Comparison of ENCODE assay signal across 14 mouse cellular contexts in genomic region chr9:70331727-70332335, GRCm38 (mm10).
DNase-seq lines count a peak whose midpoint lies in the region; ATAC-seq lines count a peak whose summit lies in the region.
"Had no signal": no experiment of that assay in that cellular context is flagged by ENCODE, and none has a peak within 500 bp of the region (broad histone marks: within the 10 kb centered on the region; RNA-seq: fewer than 3 reads in every experiment).

No protein-coding gene starts in this region.

- H3K9ac ChIP-seq in intestine, embryonic 14.5 days (ENCODE audit: low read length) = no peak overlapping the region
- H3K9ac ChIP-seq in midbrain, embryonic 13.5 days (replicated peaks) = no peak overlapping the region
- H3K9ac ChIP-seq in neural tube, embryonic 15.5 days (replicated peaks) = no peak overlapping the region
- H3K9ac ChIP-seq: forebrain, embryonic 13.5 days had no signal

- 0 out of 2 replicates have a peak, but pooled peaks cover 11% of the 10 kb centered on the region for H3K4me1 ChIP-seq in intestine, embryonic 14.5 days (replicated peaks; ENCODE audit: control insufficient read depth, insufficient read depth, low read length)
- no peaks in the 10 kb centered on the region for H3K4me1 ChIP-seq in midbrain, embryonic 13.5 days (replicated peaks)
- H3K4me1 ChIP-seq in neural tube, embryonic 15.5 days = peaks cover 4% of the 10 kb centered on the region; the same call in 1 of the 2 replicates
- H3K4me1 ChIP-seq: forebrain, embryonic 13.5 days; hindbrain, embryonic 10.5 days had no signal

- ATAC-seq in intestine, embryonic 14.5 days (replicated peaks; ENCODE audit: low FRiP score, low TSS enrichment, low read depth) = peak; percentile 62; the same call in 1 of the 2 replicates
- no peak for ATAC-seq in midbrain, embryonic 13.5 days
- ATAC-seq in neural tube, embryonic 15.5 days (ENCODE audit: low FRiP score) = no peak
- ATAC-seq: forebrain, embryonic 13.5 days had no signal

- H3K9me3 ChIP-seq in intestine, embryonic 14.5 days (ENCODE audit: control insufficient read depth, low read length) = no peaks in the 10 kb centered on the region
- H3K9me3 ChIP-seq in midbrain, embryonic 13.5 days = no peaks in the 10 kb centered on the region
- H3K9me3 ChIP-seq in neural tube, embryonic 15.5 days (replicated peaks) = no peaks in the 10 kb centered on the region
- H3K9me3 ChIP-seq: forebrain, embryonic 13.5 days; hindbrain, embryonic 10.5 days had no signal

- 22% methylated on average over 11 of the region's 11 CpGs for WGBS in intestine, embryonic 14.5 days
- 19% methylated on average over 11 of the region's 11 CpGs for WGBS in large intestine, adult 2 months
- WGBS in midbrain, embryonic 13.5 days = 94% methylated on average over 11 of the region's 11 CpGs
- 68% methylated on average over 11 of the region's 11 CpGs for WGBS in neural tube, embryonic 15.5 days

- H3K4me3 ChIP-seq in intestine, embryonic 14.5 days (ENCODE audit: low read depth, low read length) = no peak overlapping the region
- H3K4me3 ChIP-seq in midbrain, embryonic 13.5 days (replicated peaks) = no peak overlapping the region
- no peak overlapping the region for H3K4me3 ChIP-seq in neural tube, embryonic 15.5 days (replicated peaks)
- H3K4me3 ChIP-seq: forebrain, embryonic 13.5 days; heart, adult 2 months; hindbrain, embryonic 10.5 days had no signal

- H3K27me3 ChIP-seq in intestine, embryonic 14.5 days (replicated peaks; ENCODE audit: control insufficient read depth, insufficient read depth, low read length) = no peaks in the 10 kb centered on the region
- no peaks in the 10 kb centered on the region for H3K27me3 ChIP-seq in midbrain, embryonic 13.5 days
- no peaks in the 10 kb centered on the region for H3K27me3 ChIP-seq in neural tube, embryonic 15.5 days (replicated peaks)
- H3K27me3 ChIP-seq: forebrain, embryonic 13.5 days had no signal

- H3K4me2 ChIP-seq in intestine, embryonic 14.5 days (ENCODE audit: low read length) = no peak overlapping the region
- H3K4me2 ChIP-seq in midbrain, embryonic 13.5 days (replicated peaks) = no peak overlapping the region
- no peak overlapping the region for H3K4me2 ChIP-seq in neural tube, embryonic 15.5 days
- H3K4me2 ChIP-seq: forebrain, embryonic 13.5 days had no signal

- peak overlapping the region; percentile 40; the same call in 1 of the 2 replicates for H3K27ac ChIP-seq in intestine, embryonic 14.5 days (ENCODE audit: low read depth)
- H3K27ac ChIP-seq in midbrain, embryonic 13.5 days = no peak overlapping the region
- H3K27ac ChIP-seq in neural tube, embryonic 15.5 days (replicated peaks) = no peak overlapping the region
- H3K27ac ChIP-seq: forebrain, embryonic 13.5 days; heart, adult 2 months; hindbrain, embryonic 10.5 days had no signal

- no peaks in the 10 kb centered on the region for H3K36me3 ChIP-seq in intestine, embryonic 14.5 days (ENCODE audit: control insufficient read depth, insufficient read depth, low read length)
- H3K36me3 ChIP-seq in midbrain, embryonic 13.5 days = no peaks in the 10 kb centered on the region
- no peaks in the 10 kb centered on the region for H3K36me3 ChIP-seq in neural tube, embryonic 15.5 days

- peak; percentile 23 for DNase-seq in heart, postnatal 4 days
- no peak for DNase-seq in heart, adult 9 months (ENCODE audit: low spot score in 2 of 2)
- no peak for DNase-seq in intestine, embryonic 14.5 days (ENCODE audit: low spot score)
- peak; percentile 64 for DNase-seq in large intestine, adult 2 months (ENCODE audit: low read depth, low spot score)
- DNase-seq in mesoderm, embryonic 11.5 days (ENCODE audit: low read depth, low spot score) = peak; percentile 29
- no peak for DNase-seq in MN1 (ENCODE audit: low spot score)
- DNase-seq: adrenal gland, postnatal 14 days; cerebellum, adult 11-12 months; heart, adult 2 months; right cerebral cortex, postnatal 25 days had no signal

Comparison
In these comparisons a context has a peak if more than half of its experiments do, and no peak if none do; other contexts are left out.
1. DNase-seq: peak in heart, postnatal 4 days (single experiment), large intestine, adult 2 months (single experiment) and mesoderm, embryonic 11.5 days (single experiment); none in heart, adult 9 months (0 of 2), intestine, embryonic 14.5 days (single experiment) and MN1 (single experiment).